Mouse (Mus musculus): Measurements from ENCODE around the gene Myo1e. TPM values are rescaled to one million over a fixed set of nuclear protein-coding genes. Genes with fewer than 3 reads are reported as not detected.

Gene Myo1e
- 100 to 1,000 TPM; 211 to 224 TPM for total RNA-seq (2023)

GRCm38 (mm10) chr9:70207151-70207831 is at the start of gene Myo1e:
Myo1e (plus strand) TSS chr9:70207350.

GRCm38 (mm10) chr9:70421257-70422056 is 214.3 kb downstream of the Myo1e start, which contains the start of gene Ccnb2:
Ccnb2 (minus strand) TSS chr9:70421547.

Other genes starting within 250 kb of the Myo1e start
- 10 to 100 TPM; 80.6 to 99.9 TPM for gene Bnip2, start 217.9 kb upstream of the Myo1e start, total RNA-seq (2023)
- 100 to 1,000 TPM; 116 to 123 TPM for gene Gtf2a2, start 194.8 kb upstream of the Myo1e start, total RNA-seq (2023)
- not detected for gene Gcnt3, start 169.3 kb upstream of the Myo1e start, total RNA-seq (2023)
- not detected for gene Fam81a, start 64.8 kb upstream of the Myo1e start, total RNA-seq (2023)
- gene Ccnb2, start 214.2 kb downstream of the Myo1e start, total RNA-seq (2023), result 1 to 10 TPM; 1.7 to 1.8 TPM